Mouse (Mus musculus) embryonic facial prominence, embryonic 10.5 days (tissue): Measurements from ENCODE around the gene Zfp523. TPM values are rescaled to one million over a fixed set of nuclear protein-coding genes. Genes with fewer than 3 reads are reported as not detected.
A peak's percentile ranks its signal among the peaks of the same experiment; 100 is the strongest.

Experiments
- DNase-seq: peaks from one replicate; pipeline ENCODE4 v3.0.0-alpha.2; 2017; ENCODE audit warnings: low spot score
- H3K27ac ChIP-seq: fragments of 300-500 bp; sonication (generic); replicated peaks from 2 replicates; pipeline ENCODE4 v1.5.1; 2016; ENCODE audit warnings: mild to moderate bottlenecking
- H3K27me3 ChIP-seq: fragments of 300-500 bp; sonication (generic); replicated peaks from 2 replicates; pipeline ENCODE4 v1.6.1; 2016; ENCODE audit warnings: low read depth, mild to moderate bottlenecking; ENCODE audit not compliant: poor library complexity, severe bottlenecking
- H3K36me3 ChIP-seq: fragments of 300-500 bp; sonication (generic); replicated peaks from 2 replicates; pipeline ENCODE4 v1.6.1; 2016; ENCODE audit warnings: mild to moderate bottlenecking, moderate library complexity
- H3K4me1 ChIP-seq: fragments of 300-500 bp; sonication (generic); 2 replicates; pipeline ENCODE4 v1.6.1; 2016
- H3K4me3 ChIP-seq: fragments of 300-500 bp; sonication (generic); 2 replicates; pipeline ENCODE4 v1.5.1; 2016; ENCODE audit warnings: mild to moderate bottlenecking, moderate library complexity
- H3K9me3 ChIP-seq: fragments of 300-500 bp; sonication (generic); 2 replicates; pipeline ENCODE4 v1.6.1; 2016; ENCODE audit warnings: mild to moderate bottlenecking
- WGBS: fragments of 180-500 bp; shearing (Covaris S2); methylation state at CpG from one replicate; pipeline ENCODE4 v1.1.7; 2016; 5-methylcytosine and 5-hydroxymethylcytosine counted together
- polyA plus RNA-seq: library from polyadenylated mRNA; unstranded; fragments of >200 nt; fragmentation: Nextera tagmentation; extraction: Ambion mirVana; gene quantifications from 2 replicates; pipeline ENCODE4 v1.2.1, GENCODE M21; 2016

Zfp523 gene
- polyA plus RNA-seq: 32.8 and 35.9 TPM in 2 replicates

- Histone ChIP-seq H3K4me3 (peak within 1 kb of the TSS; percentile 93), H3K27me3 (no peaks in the 10 kb centered on the region), H3K4me1 (peaks cover 82% of the 10 kb centered on the region), H3K36me3 (peaks cover 28% of the 10 kb centered on the region), H3K27ac (peak within 1 kb of the TSS; percentile 99), H3K9me3 (no peaks in the 10 kb centered on the region)
- under 1% methylated on average over 82 of the region's 82 CpGs for WGBS
- DNase-seq: peak; percentile 96
These were observed at the start of gene Zfp523 for GRCm38 (mm10) chr17:28176775-28177539. Gene Zfp523, plus strand, starts transcription at chr17:28177129.

GRCm38 (mm10) chr17:28129796-28130195, 47.1 kb upstream of the Zfp523 start:
- H3K36me3 ChIP-seq: no peaks in the 10 kb centered on the region
- H3K4me3 ChIP-seq: no peak overlapping the region
- 0 out of 2 replicates have a peak, but pooled peaks cover 7% of the 10 kb centered on the region for H3K27me3 ChIP-seq
- H3K4me1 ChIP-seq: peaks cover 19% of the 10 kb centered on the region
- no peak for DNase-seq
- 90% methylated on average over 5 of the region's 5 CpGs for WGBS
- 0 out of 2 replicates have a peak overlapping the region, but pooled peaks have one; percentile 14 for H3K27ac ChIP-seq
- H3K9me3 ChIP-seq: no peaks in the 10 kb centered on the region

GRCm38 (mm10) chr17:28130391-28131125, 46.4 kb upstream of the Zfp523 start:
- Histone ChIP-seq H3K27me3 (0 out of 2 replicates have a peak, but pooled peaks cover 7% of the 10 kb centered on the region), H3K4me1 (peaks cover 18% of the 10 kb centered on the region), H3K36me3 (no peaks in the 10 kb centered on the region), H3K9me3 (no peaks in the 10 kb centered on the region), H3K4me3 (no peak overlapping the region), H3K27ac (no peak overlapping the region)
- no peak for DNase-seq
- 73% methylated on average over 5 of the region's 5 CpGs for WGBS

- Histone ChIP-seq H3K27ac (no peak overlapping the region), H3K36me3 (no peaks in the 10 kb centered on the region), H3K9me3 (no peaks in the 10 kb centered on the region), H3K4me3 (no peak overlapping the region), H3K27me3 (0 out of 2 replicates have a peak, but pooled peaks cover 7% of the 10 kb centered on the region), H3K4me1 (peaks cover 20% of the 10 kb centered on the region)
- no peak for DNase-seq
These were observed 45.8 kb upstream of the Zfp523 start for GRCm38 (mm10) chr17:28131156-28131555.

- 0 out of 2 replicates have a peak overlapping the region, but pooled peaks have one; percentile 21 for H3K4me3 ChIP-seq
- H3K36me3 ChIP-seq: no peaks in the 10 kb centered on the region
- 8% methylated on average over 14 of the region's 14 CpGs for whole genome bisulfite sequencing
- peaks cover 31% of the 10 kb centered on the region for H3K4me1 ChIP-seq
- peaks cover 20% of the 10 kb centered on the region; the same call in 1 of the 2 replicates for H3K27me3 ChIP-seq
- DNase-seq: peak; percentile 82
- peak overlapping the region; percentile 48; the same call in 1 of the 2 replicates for H3K27ac ChIP-seq
- H3K9me3 ChIP-seq: no peaks in the 10 kb centered on the region
These were observed 43.7 kb upstream of the Zfp523 start for GRCm38 (mm10) chr17:28133193-28133592.

- H3K9me3 ChIP-seq: no peaks in the 10 kb centered on the region
- no peaks in the 10 kb centered on the region for H3K36me3 ChIP-seq
- no peak for DNase-seq
- H3K4me1 ChIP-seq: peaks cover 47% of the 10 kb centered on the region
- 84% methylated on average over 3 of the region's 3 CpGs for WGBS
- peaks cover 39% of the 10 kb centered on the region for H3K27me3 ChIP-seq
- no peak overlapping the region for H3K27ac ChIP-seq
- no peak overlapping the region for H3K4me3 ChIP-seq
These were observed 41.4 kb upstream of the Zfp523 start for GRCm38 (mm10) chr17:28135496-28135895.

GRCm38 (mm10) chr17:28136266-28136665, 40.7 kb upstream of the Zfp523 start:
- WGBS: 46% methylated on average over 5 of the region's 5 CpGs
- H3K4me1 ChIP-seq: peaks cover 53% of the 10 kb centered on the region
- H3K36me3 ChIP-seq: no peaks in the 10 kb centered on the region
- peak overlapping the region; percentile 6; the same call in 1 of the 2 replicates for H3K4me3 ChIP-seq
- peaks cover 47% of the 10 kb centered on the region for H3K27me3 ChIP-seq
- DNase-seq: no peak
- no peaks in the 10 kb centered on the region for H3K9me3 ChIP-seq
- H3K27ac ChIP-seq: peak overlapping the region; percentile 48

- 86% methylated on average over 8 of the region's 8 CpGs for whole genome bisulfite sequencing
- DNase-seq: no peak
- peaks cover 59% of the 10 kb centered on the region for H3K4me1 ChIP-seq
- no peaks in the 10 kb centered on the region for H3K36me3 ChIP-seq
- no peak overlapping the region; the same call in 1 of the 2 replicates for H3K4me3 ChIP-seq
- peaks cover 55% of the 10 kb centered on the region for H3K27me3 ChIP-seq
- H3K9me3 ChIP-seq: no peaks in the 10 kb centered on the region
- 0 out of 2 replicates have a peak overlapping the region, but pooled peaks have one; percentile 36 for H3K27ac ChIP-seq
These were observed 38.9 kb upstream of the Zfp523 start for GRCm38 (mm10) chr17:28138013-28138412.

- peak overlapping the region; percentile 36 for H3K27ac ChIP-seq
- H3K9me3 ChIP-seq: no peaks in the 10 kb centered on the region
- H3K4me1 ChIP-seq: peaks cover 60% of the 10 kb centered on the region
- WGBS: 43% methylated on average over 9 of the region's 9 CpGs
- peak; percentile 59 for DNase-seq
- peaks cover 57% of the 10 kb centered on the region for H3K27me3 ChIP-seq
- no peak overlapping the region for H3K4me3 ChIP-seq
- no peaks in the 10 kb centered on the region for H3K36me3 ChIP-seq
These were observed 38.2 kb upstream of the Zfp523 start for GRCm38 (mm10) chr17:28138685-28139084.

- Histone ChIP-seq H3K36me3 (no peaks in the 10 kb centered on the region), H3K27ac (peak overlapping the region; percentile 96), H3K27me3 (peaks cover 70% of the 10 kb centered on the region), H3K4me1 (peaks cover 80% of the 10 kb centered on the region), H3K9me3 (no peaks in the 10 kb centered on the region), H3K4me3 (peak overlapping the region; percentile 88)
- peak; percentile 58 for DNase-seq
- WGBS: 8% methylated on average over 13 of the region's 13 CpGs
These were observed 36.3 kb upstream of the Zfp523 start for GRCm38 (mm10) chr17:28140431-28141204.

GRCm38 (mm10) chr17:28141205-28141650, 35.7 kb upstream of the Zfp523 start:
- H3K27ac ChIP-seq: peak overlapping the region; percentile 96
- H3K4me1 ChIP-seq: peaks cover 83% of the 10 kb centered on the region
- H3K27me3 ChIP-seq: peaks cover 76% of the 10 kb centered on the region

More at GRCm38 (mm10) chr17:28141205-28141650, 35.7 kb upstream of the Zfp523 start:
- peak overlapping the region; percentile 88 for H3K4me3 ChIP-seq
- DNase-seq: no peak
- H3K36me3 ChIP-seq: no peaks in the 10 kb centered on the region
- whole genome bisulfite sequencing: 1% methylated on average over 15 of the region's 15 CpGs
- no peaks in the 10 kb centered on the region for H3K9me3 ChIP-seq
